Mouse (Mus musculus) E14TG2a.4 (cell line): ENCODE data around the gene Rtkn2.

Experiments
- H3K27me3 ChIP-seq: 2 replicates; pipeline ENCODE4 v1.6.1; 2014; ENCODE audit warnings: low read length, control low read depth; ENCODE audit not compliant: insufficient read depth
- H3K36me3 ChIP-seq: 2 replicates; pipeline ENCODE4 v1.6.1; 2014; ENCODE audit warnings: low read length, control low read depth; ENCODE audit not compliant: insufficient read depth
- H3K4me1 ChIP-seq: replicated peaks from 2 replicates; pipeline ENCODE4 v1.6.1; 2014; ENCODE audit warnings: low read depth, low read length, control low read depth
- H3K4me3 ChIP-seq: replicated peaks from 2 replicates; pipeline ENCODE4 v1.5.1; 2014; ENCODE audit warnings: mild to moderate bottlenecking, low read length
- H3K9me3 ChIP-seq: 2 replicates; pipeline ENCODE4 v1.6.1; 2014; ENCODE audit warnings: low read length, control low read depth
- CTCF ChIP-seq: conservative IDR thresholded peaks from 2 replicates; pipeline ENCODE4 v1.5.1; 2014; ENCODE audit warnings: low read length
- NANOG ChIP-seq: IDR thresholded peaks from 2 replicates; pipeline ENCODE4 v1.6.1; 2014; ENCODE audit warnings: borderline replicate concordance, low read length, mixed read lengths
- POU5F1 ChIP-seq: IDR thresholded peaks from 2 replicates; pipeline ENCODE4 v1.6.1; 2014; ENCODE audit warnings: low read length, borderline replicate concordance

Gene Rtkn2

GRCm38 (mm10) chr10:68085574-68085973 is 106.2 kb downstream of the Rtkn2 start:
- H3K9me3 ChIP-seq: no peaks in the 10 kb centered on the region
- H3K4me3 ChIP-seq: no peak overlapping the region
- TF ChIP-seq POU5F1: no peak
- no peak for TF ChIP-seq CTCF
- no peak for TF ChIP-seq NANOG

GRCm38 (mm10) chr10:68086973-68087372 is 107.6 kb downstream of the Rtkn2 start:
- Histone ChIP-seq H3K4me1 (peaks cover 26% of the 10 kb centered on the region), H3K27me3 (no peaks in the 10 kb centered on the region), H3K4me3 (no peak overlapping the region), H3K36me3 (no peaks in the 10 kb centered on the region), H3K9me3 (no peaks in the 10 kb centered on the region)
- no peak for TF ChIP-seq POU5F1
- TF ChIP-seq NANOG: no peak
- TF ChIP-seq CTCF: no peak

More at GRCm38 (mm10) chr10:68085574-68085973, 106.2 kb downstream of the Rtkn2 start:
- H3K27me3 ChIP-seq: no peaks in the 10 kb centered on the region
- H3K4me1 ChIP-seq: peaks cover 15% of the 10 kb centered on the region
- H3K36me3 ChIP-seq: no peaks in the 10 kb centered on the region

- TF ChIP-seq NANOG (no peak), CTCF (0 out of 2 replicates have a peak, but pooled peaks have one; percentile 17), POU5F1 (no peak)
- no peaks in the 10 kb centered on the region for H3K9me3 ChIP-seq
- peaks cover 7% of the 10 kb centered on the region for H3K36me3 ChIP-seq
- H3K27me3 ChIP-seq: no peaks in the 10 kb centered on the region
- H3K4me1 ChIP-seq: peaks cover 33% of the 10 kb centered on the region
- H3K4me3 ChIP-seq: no peak overlapping the region
Measured at GRCm38 (mm10) chr10:68087722-68088121, 108.4 kb downstream of the Rtkn2 start.

GRCm38 (mm10) chr10:68089435-68090196 is 110.2 kb downstream of the Rtkn2 start:
- H3K4me3 ChIP-seq: no peak overlapping the region

GRCm38 (mm10) chr10:68090197-68090535 is 110.8 kb downstream of the Rtkn2 start:
- no peak for TF ChIP-seq NANOG
- TF ChIP-seq POU5F1: no peak
- TF ChIP-seq CTCF: no peak
- peaks cover 31% of the 10 kb centered on the region for H3K36me3 ChIP-seq
- H3K9me3 ChIP-seq: no peaks in the 10 kb centered on the region
- H3K4me3 ChIP-seq: no peak overlapping the region
- H3K27me3 ChIP-seq: no peaks in the 10 kb centered on the region
- H3K4me1 ChIP-seq: peaks cover 57% of the 10 kb centered on the region

More at GRCm38 (mm10) chr10:68089435-68090196, 110.2 kb downstream of the Rtkn2 start:
- Histone ChIP-seq H3K4me1 (peaks cover 51% of the 10 kb centered on the region), H3K27me3 (no peaks in the 10 kb centered on the region), H3K36me3 (peaks cover 25% of the 10 kb centered on the region), H3K9me3 (no peaks in the 10 kb centered on the region)
- TF ChIP-seq CTCF: peak; percentile 78
- no peak for TF ChIP-seq POU5F1
- TF ChIP-seq NANOG: no peak

- H3K9me3 ChIP-seq: no peaks in the 10 kb centered on the region
- peaks cover 34% of the 10 kb centered on the region for H3K36me3 ChIP-seq
- no peaks in the 10 kb centered on the region for H3K27me3 ChIP-seq
- no peak for TF ChIP-seq POU5F1
- TF ChIP-seq NANOG: no peak
- no peak for TF ChIP-seq CTCF
- no peak overlapping the region for H3K4me3 ChIP-seq
- peaks cover 60% of the 10 kb centered on the region for H3K4me1 ChIP-seq
Measured at GRCm38 (mm10) chr10:68090544-68090943, 111.2 kb downstream of the Rtkn2 start.

GRCm38 (mm10) chr10:68091011-68091410 is 111.6 kb downstream of the Rtkn2 start:
- Histone ChIP-seq H3K27me3 (no peaks in the 10 kb centered on the region), H3K4me3 (no peak overlapping the region), H3K36me3 (peaks cover 38% of the 10 kb centered on the region), H3K4me1 (peaks cover 63% of the 10 kb centered on the region), H3K9me3 (no peaks in the 10 kb centered on the region)
- TF ChIP-seq POU5F1 (no peak), CTCF (no peak), NANOG (no peak)

GRCm38 (mm10) chr10:68091840-68092239 is 112.5 kb downstream of the Rtkn2 start:
- no peaks in the 10 kb centered on the region for H3K9me3 ChIP-seq
- no peaks in the 10 kb centered on the region for H3K27me3 ChIP-seq
- H3K4me1 ChIP-seq: peaks cover 71% of the 10 kb centered on the region
- H3K4me3 ChIP-seq: peak overlapping the region; percentile 39; the same call in 1 of the 2 replicates
- TF ChIP-seq NANOG (peak; percentile 28; the same call in 1 of the 2 replicates), CTCF (no peak)
- H3K36me3 ChIP-seq: peaks cover 46% of the 10 kb centered on the region

GRCm38 (mm10) chr10:68093496-68093895 is 114.1 kb downstream of the Rtkn2 start:
- Histone ChIP-seq H3K4me3 (no peak overlapping the region), H3K36me3 (peaks cover 63% of the 10 kb centered on the region), H3K9me3 (no peaks in the 10 kb centered on the region), H3K4me1 (peaks cover 87% of the 10 kb centered on the region), H3K27me3 (peaks cover 5% of the 10 kb centered on the region; the same call in 1 of the 2 replicates)
- TF ChIP-seq NANOG (no peak), POU5F1 (no peak), CTCF (no peak)
